Mouse (Mus musculus): ENCODE measurements around the gene Optc.

The Optc gene

GRCm38 (mm10) chr1:133857781-133858180 lies 50.0 kb downstream of the Optc start:
- in situ Hi-C loops (cut with MboI; ENCODE audit: low pct_unique_long_range_greater_than_20kb in 1 of 2, low sequenced_read_pairs in 2 of 2, unreplicated experiment in 1 of 2), result no loop called here

DNA sequence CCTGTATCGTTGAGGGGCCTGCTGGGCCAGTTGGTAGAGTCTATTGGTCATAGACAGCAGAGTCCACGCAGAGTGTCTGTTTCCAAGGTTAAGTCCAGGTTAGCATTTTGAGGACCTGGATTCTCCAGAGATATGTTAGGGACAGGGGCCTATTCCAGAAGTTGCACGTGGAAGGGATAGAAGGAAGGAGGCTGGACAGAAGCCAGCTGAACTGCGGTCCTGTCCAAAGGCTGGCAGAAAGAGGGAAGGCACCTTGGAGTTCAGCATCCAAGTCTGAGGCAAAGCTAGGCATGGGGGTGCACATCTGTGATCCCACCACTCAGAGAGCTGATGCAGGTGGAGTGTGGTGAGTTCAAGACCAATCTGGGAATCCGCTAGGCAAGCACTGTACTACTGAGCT lies 50.6 kb downstream of the Optc start:
- in situ Hi-C loops (cut with MboI; ENCODE audit: low pct_unique_long_range_greater_than_20kb in 1 of 2, low sequenced_read_pairs in 2 of 2, unreplicated experiment in 1 of 2), result no loop called here

DNA sequence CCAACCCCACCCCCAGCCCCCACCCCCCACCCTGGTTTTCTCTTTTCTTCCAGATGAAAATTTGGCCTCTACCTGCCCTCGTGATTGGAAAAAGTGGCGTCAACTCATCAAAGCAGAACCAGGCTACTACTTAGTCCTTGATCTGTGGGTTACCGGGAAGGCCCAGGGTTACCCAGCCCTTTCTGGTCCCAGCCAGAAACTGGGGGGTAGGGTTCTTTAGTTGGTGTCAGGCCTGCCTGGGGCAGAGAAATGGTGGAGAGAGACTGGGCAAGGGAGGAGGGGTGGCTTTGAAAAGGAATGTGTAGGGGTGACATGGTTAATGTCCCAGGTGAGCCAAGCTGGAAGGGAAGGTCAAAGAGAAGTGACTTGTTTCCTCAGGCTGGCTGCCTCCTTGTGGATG lies 51.1 kb downstream of the Optc start:
- in situ Hi-C loops (cut with MboI; ENCODE audit: low pct_unique_long_range_greater_than_20kb in 1 of 2, low sequenced_read_pairs in 2 of 2, unreplicated experiment in 1 of 2), result no loop called here

- in situ Hi-C loops (cut with MboI; ENCODE audit: low pct_unique_long_range_greater_than_20kb in 1 of 2, low sequenced_read_pairs in 2 of 2, unreplicated experiment in 1 of 2), result no loop called here
These were observed 51.7 kb downstream of the Optc start for GRCm38 (mm10) chr1:133856133-133856541.

- in situ Hi-C loops (cut with MboI; ENCODE audit: low pct_unique_long_range_greater_than_20kb in 1 of 2, low sequenced_read_pairs in 2 of 2, unreplicated experiment in 1 of 2), result no loop called here
These were observed 52.4 kb downstream of the Optc start for GRCm38 (mm10) chr1:133855274-133856017.

DNA sequence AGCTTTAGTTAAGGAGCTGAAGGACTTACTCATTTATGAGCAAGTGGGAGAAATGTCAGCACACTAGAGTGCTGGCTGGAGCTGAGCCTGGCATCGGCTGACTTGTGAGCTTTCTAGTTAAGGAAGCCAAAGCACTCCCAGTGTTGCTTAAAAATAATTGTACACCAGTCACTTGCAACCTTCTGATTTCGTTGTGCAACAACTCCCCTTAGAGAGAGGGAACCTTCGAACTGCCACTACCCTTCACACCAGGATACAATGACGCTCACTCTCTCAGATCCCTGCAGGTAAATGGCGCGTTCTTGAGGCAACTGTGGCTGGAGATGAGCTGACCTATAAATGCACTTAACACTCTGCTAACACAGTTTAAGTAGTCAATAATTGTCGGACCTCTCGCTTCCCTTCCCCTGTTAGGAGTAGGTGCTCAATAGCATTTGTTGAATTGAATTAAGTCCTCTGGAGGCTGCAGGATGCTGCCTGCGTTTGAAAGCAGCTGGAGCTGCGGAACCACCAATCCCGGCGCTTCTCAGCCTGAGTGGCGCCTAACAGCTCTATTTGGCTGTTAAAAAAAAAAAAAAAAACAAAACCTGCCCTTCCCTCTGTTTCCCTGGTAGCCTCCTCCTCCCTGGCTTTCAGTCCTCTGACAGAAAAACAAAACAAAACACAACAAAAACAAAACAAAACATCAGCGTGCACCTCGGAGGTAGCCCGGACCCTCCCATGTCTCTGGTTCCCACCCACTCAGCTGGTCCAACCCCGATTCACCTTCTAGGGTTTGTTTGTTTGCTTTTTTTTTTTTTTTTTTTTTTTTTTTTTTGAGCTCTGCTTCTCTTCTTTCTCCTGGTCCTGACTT lies 53.2 kb downstream of the Optc start:
- in situ Hi-C loops (cut with MboI; ENCODE audit: low pct_unique_long_range_greater_than_20kb in 1 of 2, low sequenced_read_pairs in 2 of 2, unreplicated experiment in 1 of 2), result no loop called here

Measured in mouse embryonic stem cell (cell line).